Mouse (Mus musculus): ENCODE measurements around the gene Cope.

- no peak for TF ChIP-seq CTCF (IDR thresholded peaks at IDR 0.05; ENCODE audit: borderline replicate concordance, insufficient read depth, low read length)
- peak; percentile 7; the same call in 1 of the 2 replicates for TF ChIP-seq POLR2A (IDR thresholded peaks at IDR 0.05; ENCODE audit: low read depth, low read length)
These were observed 18.9 kb upstream of the Cope start for GRCm38 (mm10) chr8:70283136-70284077.
